In the genomic region with DNA sequence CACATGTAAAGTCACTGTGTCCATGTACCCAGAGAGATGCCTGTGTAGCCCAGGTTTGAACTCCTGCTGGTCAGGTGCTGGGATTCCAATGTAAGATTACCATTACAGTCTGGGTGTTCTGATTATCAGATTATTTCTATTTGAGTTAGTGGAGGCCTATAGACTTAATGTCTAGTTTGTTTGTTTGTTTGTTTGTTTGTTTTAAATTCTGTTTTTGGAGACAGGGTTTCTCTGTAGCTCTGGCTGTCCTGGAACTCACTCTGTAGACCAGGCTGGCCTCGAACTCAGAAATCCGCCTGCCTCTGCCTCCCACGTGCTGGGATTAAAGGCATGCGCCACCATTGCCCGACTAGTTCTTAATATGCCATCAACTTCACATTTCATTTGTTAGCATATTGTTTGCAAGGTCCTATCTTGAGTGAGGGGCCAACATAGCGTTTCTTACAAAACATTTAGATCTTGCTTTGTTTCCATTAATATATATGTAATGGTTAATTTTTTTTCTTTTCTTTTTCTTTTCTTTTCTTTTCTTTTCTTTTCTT, we compare ENCODE assay signal across 15 mouse cellular contexts. TPM values are rescaled to one million over a fixed set of nuclear protein-coding genes. Genes with fewer than 3 reads are reported as not detected.
DNase-seq lines count a peak whose midpoint lies in the region; ATAC-seq lines count a peak whose summit lies in the region.
"Had no signal": no experiment of that assay in that cellular context is flagged by ENCODE, and none has a peak within 500 bp of the region (broad histone marks: within the 10 kb centered on the region; RNA-seq: fewer than 3 reads in every experiment).

No protein-coding gene starts in this region.

- no peaks in the 10 kb centered on the region for H3K9me3 ChIP-seq in heart, embryonic 12.5 days (replicated peaks)
- H3K9me3 ChIP-seq in megakaryocyte, embryonic 14.5 days: no peaks in the 10 kb centered on the region
- no peaks in the 10 kb centered on the region for H3K9me3 ChIP-seq in embryonic facial prominence, embryonic 14.5 days (ENCODE audit: control insufficient read depth, low read length)
- H3K9me3 ChIP-seq: hindbrain, embryonic 15.5 days had no signal

- no peak for ATAC-seq in heart, embryonic 12.5 days (ENCODE audit: insufficient number of reproducible peaks, low FRiP score)
- ATAC-seq in megakaryocyte, adult 5-6 weeks (ENCODE audit: poor library complexity, severe bottlenecking): no peak
- no peak for ATAC-seq in embryonic facial prominence, embryonic 14.5 days (ENCODE audit: low read depth)
- no peak for ATAC-seq in megakaryocyte progenitor cell, adult 5-6 weeks (replicated peaks; ENCODE audit: poor library complexity)

- 0 out of 2 replicates have a peak overlapping the region, but pooled peaks have one; percentile 12 for H3K4me3 ChIP-seq in heart, embryonic 12.5 days
- peak overlapping the region; percentile 97 for H3K4me3 ChIP-seq in megakaryocyte, embryonic 14.5 days (replicated peaks)
- no peak overlapping the region for H3K4me3 ChIP-seq in embryonic facial prominence, embryonic 14.5 days (ENCODE audit: low read depth, low read length)
- peak overlapping the region; percentile 77; the same call in 1 of the 2 replicates for H3K4me3 ChIP-seq in macrophage (ENCODE audit: inconsistent target)
- H3K4me3 ChIP-seq: hindbrain, embryonic 15.5 days had no signal

- H3K79me2 ChIP-seq in macrophage (ENCODE audit: inconsistent target): peaks cover 76% of the 10 kb centered on the region

- no peak overlapping the region for H3K27ac ChIP-seq in heart, embryonic 12.5 days (ENCODE audit: poor library complexity, severe bottlenecking)
- no peak overlapping the region for H3K27ac ChIP-seq in embryonic facial prominence, embryonic 14.5 days (replicated peaks; ENCODE audit: low read depth, low read length)
- H3K27ac ChIP-seq in macrophage: no peak overlapping the region
- H3K27ac ChIP-seq: hindbrain, embryonic 15.5 days had no signal

- H3K36me3 ChIP-seq in heart, embryonic 12.5 days: no peaks in the 10 kb centered on the region
- peaks cover 12% of the 10 kb centered on the region for H3K36me3 ChIP-seq in megakaryocyte, embryonic 14.5 days (replicated peaks; ENCODE audit: low read length)
- no peaks in the 10 kb centered on the region for H3K36me3 ChIP-seq in embryonic facial prominence, embryonic 14.5 days (ENCODE audit: control insufficient read depth, insufficient read depth, low read length)
- no peaks in the 10 kb centered on the region for H3K36me3 ChIP-seq in macrophage (ENCODE audit: inconsistent target)
- H3K36me3 ChIP-seq: hindbrain, embryonic 15.5 days had no signal

- WGBS in heart, embryonic 12.5 days: 81% methylated on average over 6 of the region's 6 CpGs
- 79% methylated on average over 6 of the region's 6 CpGs for WGBS in embryonic facial prominence, embryonic 14.5 days
- WGBS in macrophage (ENCODE audit: missing documents): 71% methylated on average over 6 of the region's 6 CpGs

- DNase-seq in heart, adult 9 months (ENCODE audit: low spot score in 2 of 2): no peak
- DNase-seq in embryonic facial prominence, embryonic 14.5 days (ENCODE audit: low spot score): no peak
- no peak for DNase-seq in adrenal gland, adult 8-10 months
- DNase-seq: cerebellum, adult 9-11 months; gastrocnemius, postnatal 36 days; lung, postnatal 36 days; thymus, postnatal 36 days had no signal

- peak overlapping the region; percentile 87 for H3K4me2 ChIP-seq in heart, embryonic 12.5 days
- peak overlapping the region; percentile 84; the same call in 1 of the 2 replicates for H3K4me2 ChIP-seq in embryonic facial prominence, embryonic 14.5 days (ENCODE audit: low read depth, low read length)

- 0 out of 2 replicates have a peak overlapping the region, but pooled peaks have one; percentile 41 for H3K9ac ChIP-seq in heart, embryonic 12.5 days
- H3K9ac ChIP-seq in embryonic facial prominence, embryonic 14.5 days (ENCODE audit: low read depth, low read length): no peak overlapping the region
- H3K9ac ChIP-seq: hindbrain, embryonic 15.5 days had no signal

- H3K27me3 ChIP-seq in heart, embryonic 12.5 days (replicated peaks): no peaks in the 10 kb centered on the region
- H3K27me3 ChIP-seq in megakaryocyte, embryonic 14.5 days (replicated peaks): no peaks in the 10 kb centered on the region
- H3K27me3 ChIP-seq in embryonic facial prominence, embryonic 14.5 days (replicated peaks; ENCODE audit: control insufficient read depth, insufficient read depth, low read length): no peaks in the 10 kb centered on the region
- H3K27me3 ChIP-seq: hindbrain, embryonic 15.5 days had no signal

- H3K4me1 ChIP-seq in heart, embryonic 12.5 days (replicated peaks): peaks cover 38% of the 10 kb centered on the region
- peaks cover 59% of the 10 kb centered on the region for H3K4me1 ChIP-seq in megakaryocyte, embryonic 14.5 days
- peaks cover 18% of the 10 kb centered on the region for H3K4me1 ChIP-seq in embryonic facial prominence, embryonic 14.5 days (ENCODE audit: control insufficient read depth, insufficient read depth, low read length)

RNA-seq across cellular contexts. Expression of a gene that starts 10.1 kb away (rescaled TPM):
- polyA plus RNA-seq in heart, embryonic 12.5 days (2016; fragmentation: Nextera tagmentation; extraction: Ambion mirVana): 530 and 545 TPM in 2 replicates
- 36.3 and 112 TPM in 2 replicates for polyA plus RNA-seq in megakaryocyte, embryonic 14.5 days (2012; ENCODE audit: insufficient read depth, low replicate concordance)
- total RNA-seq in megakaryocyte, adult 5-6 weeks (2015): 648 and 668 TPM in 2 replicates
- total RNA-seq in megakaryocyte, adult 5-6 weeks (2017): 1,188 and 1,238 TPM in 2 replicates
- 583 and 637 TPM in 2 replicates for polyA plus RNA-seq in embryonic facial prominence, embryonic 14.5 days (2014; fragmentation: Nextera tagmentation; extraction: Ambion mirVana)
- 100 to 1,000 TPM in 25 of 26 experiments, 10 to 100 TPM in 1; 89.6 to 241 (median 173) TPM for total RNA-seq in macrophage (2018; cell fraction: chromatin; rRNA removed)
- 100 to 1,000 TPM; 364 to 516 (median 421) TPM for total RNA-seq in macrophage (2018; cell fraction: cytosol; rRNA removed)
- total RNA-seq in macrophage (2018; cell fraction: nucleus; rRNA removed): 100 to 1,000 TPM; 174 to 339 (median 272) TPM
- polyA plus RNA-seq in macrophage (2018): 406 to 706 TPM (median 525 TPM) in 3 replicates
- total RNA-seq in adrenal gland, adult 8-10 months (2022): 100 to 1,000 TPM; 293 to 348 (median 309) TPM
- total RNA-seq in megakaryocyte progenitor cell, adult 5-6 weeks (2015): 679 and 683 TPM in 2 replicates
- 1,301 and 1,452 TPM in 2 replicates for total RNA-seq in megakaryocyte progenitor cell, adult 5-6 weeks (2017)

RNA-seq across cellular contexts. Expression of a gene that starts 27.3 kb away (rescaled TPM):
- polyA plus RNA-seq in heart, embryonic 12.5 days (2016; fragmentation: Nextera tagmentation; extraction: Ambion mirVana): 1.2 and 1.5 TPM in 2 replicates
- polyA plus RNA-seq in megakaryocyte, embryonic 14.5 days (2012; ENCODE audit: insufficient read depth, low replicate concordance): not detected in 2 replicates
- total RNA-seq in megakaryocyte, adult 5-6 weeks (2015): not detected in 2 replicates
- total RNA-seq in megakaryocyte, adult 5-6 weeks (2017): not detected in 2 replicates
- polyA plus RNA-seq in embryonic facial prominence, embryonic 14.5 days (2014; fragmentation: Nextera tagmentation; extraction: Ambion mirVana): 1.2 and 2.8 TPM in 2 replicates
- total RNA-seq in macrophage (2018; cell fraction: chromatin; rRNA removed): not detected
- total RNA-seq in macrophage (2018; cell fraction: cytosol; rRNA removed): not detected
- not detected for total RNA-seq in macrophage (2018; cell fraction: nucleus; rRNA removed)
- polyA plus RNA-seq in macrophage (2018): not detected in 3 replicates
- not detected for total RNA-seq in adrenal gland, adult 8-10 months (2022)
- not detected in 2 replicates for total RNA-seq in megakaryocyte progenitor cell, adult 5-6 weeks (2015)
- not detected in 2 replicates for total RNA-seq in megakaryocyte progenitor cell, adult 5-6 weeks (2017)
- total RNA-seq: gastrocnemius, postnatal 36 days had no signal
- polyA plus RNA-seq: brain, embryonic 14.5 days; large intestine, adult 2 months had no signal

RNA-seq across cellular contexts. Expression of a gene that starts 48.3 kb away (rescaled TPM):
- polyA plus RNA-seq in heart, embryonic 12.5 days (2016; fragmentation: Nextera tagmentation; extraction: Ambion mirVana): 2.5 and 2.9 TPM in 2 replicates
- polyA plus RNA-seq in megakaryocyte, embryonic 14.5 days (2012; ENCODE audit: insufficient read depth, low replicate concordance): 1.3 TPM in 1 of 2 replicates, not detected in the other
- total RNA-seq in megakaryocyte, adult 5-6 weeks (2015): 0.40 and 0.43 TPM in 2 replicates
- total RNA-seq in megakaryocyte, adult 5-6 weeks (2017): not detected in 2 replicates
- 6.1 and 7.9 TPM in 2 replicates for polyA plus RNA-seq in embryonic facial prominence, embryonic 14.5 days (2014; fragmentation: Nextera tagmentation; extraction: Ambion mirVana)
- 1 to 10 TPM in 2 of 26 experiments, under 1 TPM in 8, not detected in 16; 0.23 to 1.9 (median 0.70) TPM for total RNA-seq in macrophage (2018; cell fraction: chromatin; rRNA removed)
- under 1 TPM; 0.10 to 0.65 (median 0.20) TPM for total RNA-seq in macrophage (2018; cell fraction: cytosol; rRNA removed)
- 1 to 10 TPM in 1 of 26 experiments, under 1 TPM in 10, not detected in 15; 0.17 to 1.2 (median 0.36) TPM for total RNA-seq in macrophage (2018; cell fraction: nucleus; rRNA removed)
- 0.40 to 0.84 TPM (median 0.42 TPM) in 3 replicates for polyA plus RNA-seq in macrophage (2018)
- 1 to 10 TPM; 1.9 to 5.6 (median 5.0) TPM for total RNA-seq in adrenal gland, adult 8-10 months (2022)
- 4.2 and 4.7 TPM in 2 replicates for total RNA-seq in megakaryocyte progenitor cell, adult 5-6 weeks (2015)
- total RNA-seq in megakaryocyte progenitor cell, adult 5-6 weeks (2017): 2.0 and 3.3 TPM in 2 replicates
